Comparison of ENCODE assay signal across 25 mouse cellular contexts in the genomic region with DNA sequence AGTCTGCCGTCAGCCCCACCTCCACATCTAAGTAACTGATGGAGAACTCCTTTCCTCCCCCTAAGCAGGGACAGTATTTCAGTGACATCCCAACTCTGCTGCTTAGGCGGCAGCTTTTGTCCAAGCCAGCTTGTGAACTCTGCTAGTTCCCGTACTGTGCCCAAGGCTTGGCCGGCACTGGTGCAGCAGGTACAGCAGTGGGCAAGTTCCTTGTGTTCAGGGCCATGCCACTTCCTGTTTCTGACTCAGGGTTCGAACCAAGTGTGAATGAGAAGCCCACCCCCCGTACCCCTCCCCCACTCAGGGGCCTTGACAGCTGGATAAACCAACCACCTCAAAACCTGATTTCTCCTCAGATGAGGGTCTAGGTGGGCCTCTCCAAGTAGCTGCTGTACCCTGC. TPM values are rescaled to one million over a fixed set of nuclear protein-coding genes. Genes with fewer than 3 reads are reported as not detected.
DNase-seq lines count a peak whose midpoint lies in the region; ATAC-seq lines count a peak whose summit lies in the region.
"Had no signal": no experiment of that assay in that cellular context is flagged by ENCODE, and none has a peak within 500 bp of the region (broad histone marks: within the 10 kb centered on the region; RNA-seq: fewer than 3 reads in every experiment).

No protein-coding gene starts in this region.

- no peak overlapping the region for H3K4me2 ChIP-seq in kidney, embryonic 15.5 days
- H3K4me2 ChIP-seq: hindbrain, embryonic 14.5 days; limb, embryonic 12.5 days; liver, embryonic 11.5 days; midbrain, embryonic 12.5 days had no signal

- H3K4me3 ChIP-seq in kidney, embryonic 15.5 days (replicated peaks): no peak overlapping the region
- H3K4me3 ChIP-seq: forebrain, embryonic 10.5 days; layer of hippocampus, adult 2 months; limb, embryonic 12.5 days; midbrain, embryonic 12.5 days had no signal

- H3K4me1 ChIP-seq in kidney, embryonic 15.5 days: peaks cover 3% of the 10 kb centered on the region; the same call in 1 of the 2 replicates
- H3K4me1 ChIP-seq: midbrain, embryonic 12.5 days had no signal

- WGBS in kidney, embryonic 15.5 days: 64% methylated on average over 6 of the region's 6 CpGs

- DNase-seq in heart, adult 11 months: peak; percentile 78
- DNase-seq in heart, postnatal 14 days: no peak
- DNase-seq in kidney, adult 8-10 months: no peak
- peak; percentile 6 to 16 for DNase-seq in B cell, adult 2 months
- DNase-seq in splenic B cell, adult 2 months (ENCODE audit: low read depth, low spot score): peak; percentile 22
- no peak for DNase-seq in testis, postnatal 10 days (ENCODE audit: low spot score)
- no peak for DNase-seq in layer of hippocampus, postnatal 36 days
- DNase-seq: adrenal gland, postnatal 36 days; cerebellum, adult 9-10 months; gastrocnemius, postnatal 14 days; kidney, postnatal 10 days; liver, postnatal 0 days; right cerebral cortex, postnatal 14 days had no signal

- intact Hi-C loops in heart, postnatal 14 days (cut with DNase I): no loop called here

- H3K9ac ChIP-seq in kidney, embryonic 15.5 days: no peak overlapping the region
- H3K9ac ChIP-seq: hindbrain, embryonic 14.5 days; limb, embryonic 12.5 days; liver, postnatal 0 days; midbrain, embryonic 12.5 days had no signal

- H3K27ac ChIP-seq in kidney, embryonic 15.5 days: no peak overlapping the region
- H3K27ac ChIP-seq: forebrain, embryonic 10.5 days; hindbrain, embryonic 14.5 days; layer of hippocampus, adult 2 months; limb, embryonic 12.5 days; midbrain, embryonic 12.5 days had no signal

- H3K9me3 ChIP-seq in kidney, embryonic 15.5 days (replicated peaks): no peaks in the 10 kb centered on the region
- H3K9me3 ChIP-seq: forebrain, embryonic 10.5 days; G1E; limb, embryonic 12.5 days; midbrain, embryonic 12.5 days had no signal

- ATAC-seq in kidney, embryonic 15.5 days (replicated peaks; ENCODE audit: low FRiP score): peak; percentile 16; the same call in 1 of the 2 replicates
- ATAC-seq: forebrain, embryonic 16.5 days; inflammation-experienced regulatory T-cells, adult 6 months; liver, postnatal 0 days; Patski had no signal

- H3K27me3 ChIP-seq in kidney, embryonic 15.5 days: no peaks in the 10 kb centered on the region
- no peaks in the 10 kb centered on the region for H3K27me3 ChIP-seq in splenic B cell, adult 2 months (ENCODE audit: control insufficient read depth, insufficient read depth, low read length, poor library complexity, severe bottlenecking)
- H3K27me3 ChIP-seq: CH12.LX; limb, embryonic 12.5 days; midbrain, embryonic 12.5 days; Patski had no signal

- H3K36me3 ChIP-seq in kidney, embryonic 15.5 days: peaks cover 38% of the 10 kb centered on the region
- peaks cover 13% of the 10 kb centered on the region for H3K36me3 ChIP-seq in splenic B cell, adult 2 months (ENCODE audit: control insufficient read depth, insufficient read depth, low read length, poor library complexity, severe bottlenecking)

RNA-seq across cellular contexts. Expression of a gene that starts 49.1 kb away (rescaled TPM):
- 10 to 100 TPM; 17.9 to 19.8 TPM for total RNA-seq in heart, postnatal 14 days (2021)
- polyA plus RNA-seq in kidney, embryonic 15.5 days (2015; fragmentation: Nextera tagmentation; extraction: Ambion mirVana): 65.2 and 71.2 TPM in 2 replicates
- total RNA-seq in layer of hippocampus, postnatal 36 days (2021): 10 to 100 TPM; 23.9 to 25.0 TPM

RNA-seq across cellular contexts. Expression of a gene that starts 49.1 kb away (rescaled TPM):
- total RNA-seq in heart, postnatal 14 days (2021): 1 to 10 TPM in 1 of 2 experiments, under 1 TPM in 1; 0.98 to 2.1 TPM
- polyA plus RNA-seq in kidney, embryonic 15.5 days (2015; fragmentation: Nextera tagmentation; extraction: Ambion mirVana): 59.7 and 60.1 TPM in 2 replicates
- total RNA-seq in layer of hippocampus, postnatal 36 days (2021): under 1 TPM; 0.73 to 0.80 TPM

Comparison
In these comparisons a context has a peak if more than half of its experiments do, and no peak if none do; other contexts are left out.
1. DNase-seq: peak in heart, adult 11 months (single experiment), B cell, adult 2 months (2 of 2) and splenic B cell, adult 2 months (single experiment); none in heart, postnatal 14 days (0 of 2), kidney, adult 8-10 months (0 of 2), testis, postnatal 10 days (single experiment) and layer of hippocampus, postnatal 36 days (0 of 2).